Mouse (Mus musculus) neutrophil, adult 59 days (primary cell): ENCODE data around the gene Ms4a14. TPM values are rescaled to one million over a fixed set of nuclear protein-coding genes. Genes with fewer than 3 reads are reported as not detected.

Experiments used
- total RNA-seq, 2 experiments: library from RNA; stranded (reverse); gene quantifications; 1 replicate in 1 of 2; 2 replicates in 1 of 2; pipeline ENCODE4 v1.2.4; 2023

The Ms4a14 gene
- total RNA-seq, result not detected

DNA sequence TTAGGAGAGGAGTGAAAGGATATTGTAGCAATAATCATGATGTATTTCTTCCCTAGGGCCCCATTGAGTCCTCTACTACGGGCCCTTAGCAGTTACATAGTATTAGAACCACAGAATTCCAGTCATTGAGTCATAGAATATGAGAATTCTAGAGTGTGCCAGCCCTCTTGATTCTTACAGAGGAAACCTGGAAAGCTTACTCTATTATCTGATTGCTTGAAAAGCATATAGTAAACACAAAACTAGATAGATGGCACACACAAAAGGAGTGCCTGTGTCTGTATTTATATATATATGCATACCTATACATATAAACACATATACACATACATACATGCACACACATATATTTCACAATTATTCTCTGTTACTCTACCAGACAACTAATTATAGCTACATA lies at the start of gene Ms4a14:
Ms4a14 (minus strand) TSS at position 101 of the 400 bp plus-strand sequence.

DNA sequence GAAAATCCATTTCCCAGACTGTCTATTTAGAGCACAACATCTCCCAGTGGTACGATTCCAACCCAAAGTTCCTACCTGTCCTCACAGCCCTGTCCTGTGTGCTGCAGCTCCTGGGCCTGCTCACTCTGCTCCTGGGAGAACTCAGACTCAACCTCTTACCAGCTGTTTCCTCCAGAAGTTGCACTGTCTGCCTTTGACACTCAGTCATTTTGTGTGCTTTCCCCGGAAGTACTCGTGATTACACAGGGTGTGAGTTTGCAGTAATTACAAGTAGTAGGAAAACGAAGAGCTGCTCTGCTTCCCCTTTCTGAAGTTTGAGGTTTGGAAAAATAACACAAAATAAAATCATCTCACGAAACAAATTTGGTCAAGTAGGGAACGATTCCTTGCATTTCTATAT lies 21.7 kb upstream of the Ms4a14 start, which contains the start of gene Ms4a7:
Ms4a7 (minus strand) TSS at position 215 of the 400 bp plus-strand sequence.

DNA sequence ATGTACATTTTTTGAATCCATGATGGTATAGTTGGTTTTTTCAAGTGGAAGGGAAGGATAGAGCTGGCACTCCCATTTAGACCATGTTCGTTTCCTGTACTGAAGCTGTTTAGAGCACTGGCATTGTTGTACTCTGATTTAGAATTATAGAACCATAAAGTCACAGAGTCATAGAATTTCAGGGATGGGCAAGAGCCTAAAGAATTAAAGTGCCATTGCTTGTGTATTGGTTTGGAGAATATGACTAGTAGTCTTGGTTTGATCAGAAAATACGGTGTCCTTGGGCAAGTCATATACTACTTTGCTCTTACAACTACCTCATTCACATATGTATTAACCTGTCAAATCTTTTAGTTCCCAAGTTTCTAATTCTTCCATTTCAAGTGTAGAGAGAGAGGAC lies 30.5 kb downstream of the Ms4a14 start, which contains the start of gene Ms4a5:
Ms4a5 (minus strand) TSS at position 101 of the 400 bp plus-strand sequence.

DNA sequence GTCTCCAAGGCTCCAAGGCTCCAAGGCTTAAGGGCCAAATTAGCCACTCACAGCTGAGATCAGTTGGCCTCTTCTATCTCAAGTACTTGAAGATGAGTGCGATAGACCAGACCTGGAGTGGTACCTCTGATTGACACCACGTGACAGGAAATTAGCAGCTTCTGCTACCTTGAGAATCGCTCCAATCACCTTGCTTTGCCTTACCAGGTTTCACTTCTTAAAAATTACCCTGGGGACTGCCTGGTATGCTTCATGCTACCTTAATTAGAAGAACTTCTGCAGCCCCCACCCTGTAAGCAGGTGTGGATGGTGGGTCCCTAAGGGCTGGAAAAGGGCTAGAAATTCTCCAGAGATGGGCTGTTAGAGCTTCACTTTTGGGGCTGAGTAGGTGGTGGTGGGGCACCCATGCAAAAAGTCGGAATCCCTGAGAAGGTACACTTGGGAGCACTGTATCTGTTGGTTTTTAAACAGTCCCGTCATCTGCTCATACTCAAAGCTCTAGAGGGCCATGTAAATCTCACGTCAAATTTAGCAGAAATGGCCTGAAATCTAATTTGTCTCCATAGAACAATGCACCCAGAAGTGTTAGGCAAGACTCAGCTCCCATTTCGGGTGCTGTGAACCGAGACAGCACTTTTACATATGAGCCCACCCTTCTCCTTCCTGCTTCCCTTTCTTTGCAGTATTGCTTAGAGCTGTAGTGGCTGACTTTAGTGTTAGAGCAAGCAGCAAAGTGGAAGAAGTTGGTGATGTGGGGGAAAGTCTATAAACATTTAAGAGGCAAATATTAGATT lies 48.0 kb downstream of the Ms4a14 start, which contains the start of gene Ms4a1:
Ms4a1 (minus strand) TSS at position 190 of the 794 bp plus-strand sequence.

Other genes starting within 250 kb of the Ms4a14 start
- gene Ms4a8a, start 233.4 kb downstream of the Ms4a14 start, total RNA-seq, result 10 to 100 TPM; 32.1 to 46.6 TPM
- gene 1700017D01Rik, start 183.6 kb downstream of the Ms4a14 start, total RNA-seq, result not detected
- not detected for gene 1700025F22Rik, start 149.1 kb downstream of the Ms4a14 start, total RNA-seq
- gene Ms4a13, start 117.7 kb downstream of the Ms4a14 start, total RNA-seq, result not detected
- not detected for gene Ms4a12, start 82.0 kb downstream of the Ms4a14 start, total RNA-seq
- gene Ms4a1, start 48.2 kb downstream of the Ms4a14 start, total RNA-seq, result 1 to 10 TPM; 1.4 to 4.1 TPM
- gene Ms4a5, start 30.6 kb downstream of the Ms4a14 start, total RNA-seq, result not detected
- gene Ms4a7, start 21.7 kb upstream of the Ms4a14 start, total RNA-seq, result under 1 TPM; 0.56 to 0.57 TPM
- gene Ms4a4a, start 61.1 kb upstream of the Ms4a14 start, total RNA-seq, result 10 to 100 TPM; 12.9 to 24.1 TPM
- 10 to 100 TPM; 27.3 to 57.7 TPM for gene Ms4a4c, start 90.3 kb upstream of the Ms4a14 start, total RNA-seq
- 10 to 100 TPM in 1 of 2 experiments, 1 to 10 TPM in 1; 8.0 to 11.1 TPM for gene Ms4a4b, start 129.1 kb upstream of the Ms4a14 start, total RNA-seq
- gene Ms4a6c, start 154.9 kb upstream of the Ms4a14 start, total RNA-seq, result 100 to 1,000 TPM; 174 to 269 TPM
- 1 to 10 TPM; 2.7 to 4.3 TPM for gene Gm8369, start 171.5 kb upstream of the Ms4a14 start, total RNA-seq
- gene Ms4a6b, start 202.1 kb upstream of the Ms4a14 start, total RNA-seq, result 10 to 100 TPM; 20.0 to 26.4 TPM
- not detected for gene Ms4a4d, start 222.3 kb upstream of the Ms4a14 start, total RNA-seq